Mouse (Mus musculus) liver, embryonic 14.5 days (tissue): ENCODE data around the gene Adrb1.

ENCODE experiments used
- CTCF ChIP-seq: IDR thresholded peaks from 2 replicates; pipeline ENCODE4 v1.5.1; 2016; ENCODE audit warnings: antibody characterized with exemption, low read depth, control low read depth
- EP300 ChIP-seq: IDR thresholded peaks from 2 replicates; pipeline ENCODE4 v1.6.1; 2016; ENCODE audit warnings: antibody characterized with exemption, low read depth

- TF ChIP-seq CTCF: no peak
- TF ChIP-seq EP300: no peak
These were observed 42.0 kb upstream of the Adrb1 start for GRCm38 (mm10) chr19:56679992-56680391.
